8 mouse cellular contexts compared by ENCODE assay signal in genomic region chr4:66126181-66126580, GRCm38 (mm10).
"Had no signal": no experiment of that assay in that cellular context is flagged by ENCODE, and none has a peak within 500 bp of the region (broad histone marks: within the 10 kb centered on the region; RNA-seq: fewer than 3 reads in every experiment).

No protein-coding gene starts in this region.

- DNase-seq: kidney, adult 18-20 months; kidney, postnatal 10 days; kidney, postnatal 4 days; liver, embryonic 13.5 days; liver, postnatal 0 days; lung, postnatal 14 days; thymus, adult 18-20 months; thymus, postnatal 14 days had no signal
